Mouse (Mus musculus) embryo, embryonic 11.5 days (tissue): Measurements from ENCODE around the gene Lonp2.
A peak's percentile ranks its signal among the peaks of the same experiment; 100 is the strongest.

Experiments used
- DNase-seq: peaks from one replicate; pipeline ENCODE4 v3.0.0-alpha.2; 2012; ENCODE audit warnings: low read depth, low spot score

The Lonp2 gene

GRCm38 (mm10) chr8:86745935-86746441 lies 122.1 kb downstream of the Lonp2 start:
- peak; percentile 83 for DNase-seq

DNA sequence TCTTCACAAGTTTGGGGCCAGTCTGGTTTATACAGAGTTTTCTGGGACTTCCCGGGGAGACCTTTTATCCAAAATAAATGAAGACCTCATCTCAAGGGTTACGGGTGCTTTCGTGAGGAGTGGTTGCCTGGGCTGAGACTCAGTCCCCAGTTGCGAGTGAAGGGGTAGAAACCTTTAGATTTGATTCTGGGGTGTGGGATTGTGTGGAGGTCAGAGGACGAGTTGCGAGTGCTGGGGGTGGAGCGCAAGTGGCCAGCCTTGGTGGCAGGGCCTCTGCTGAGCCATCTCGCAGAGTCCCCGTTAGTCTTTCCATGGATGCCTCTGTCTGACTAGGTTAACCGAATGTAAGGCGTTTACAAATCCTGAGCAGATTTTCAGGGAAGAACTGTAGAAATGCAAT lies 122.7 kb downstream of the Lonp2 start:
- DNase-seq, result no peak

DNA sequence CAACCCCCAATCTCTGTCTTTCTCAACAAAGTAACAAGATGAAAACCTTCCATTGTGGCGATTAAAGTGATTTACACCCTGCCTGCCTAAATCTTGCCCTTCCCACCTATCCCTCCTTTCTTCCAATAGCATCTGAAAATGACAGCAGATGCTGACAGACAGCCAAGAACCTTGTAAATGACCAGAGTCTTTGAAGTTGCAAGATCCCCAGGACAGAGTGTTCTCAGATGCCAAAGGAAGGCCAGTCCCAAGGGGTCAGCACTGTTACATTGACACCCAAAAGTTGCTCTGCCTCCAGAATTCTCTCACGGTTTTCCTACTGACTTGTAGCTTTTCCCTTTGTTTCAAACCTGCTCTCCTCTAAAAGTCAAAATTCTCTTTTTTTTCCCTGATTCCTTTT lies 126.0 kb downstream of the Lonp2 start:
- DNase-seq, result no peak

DNA sequence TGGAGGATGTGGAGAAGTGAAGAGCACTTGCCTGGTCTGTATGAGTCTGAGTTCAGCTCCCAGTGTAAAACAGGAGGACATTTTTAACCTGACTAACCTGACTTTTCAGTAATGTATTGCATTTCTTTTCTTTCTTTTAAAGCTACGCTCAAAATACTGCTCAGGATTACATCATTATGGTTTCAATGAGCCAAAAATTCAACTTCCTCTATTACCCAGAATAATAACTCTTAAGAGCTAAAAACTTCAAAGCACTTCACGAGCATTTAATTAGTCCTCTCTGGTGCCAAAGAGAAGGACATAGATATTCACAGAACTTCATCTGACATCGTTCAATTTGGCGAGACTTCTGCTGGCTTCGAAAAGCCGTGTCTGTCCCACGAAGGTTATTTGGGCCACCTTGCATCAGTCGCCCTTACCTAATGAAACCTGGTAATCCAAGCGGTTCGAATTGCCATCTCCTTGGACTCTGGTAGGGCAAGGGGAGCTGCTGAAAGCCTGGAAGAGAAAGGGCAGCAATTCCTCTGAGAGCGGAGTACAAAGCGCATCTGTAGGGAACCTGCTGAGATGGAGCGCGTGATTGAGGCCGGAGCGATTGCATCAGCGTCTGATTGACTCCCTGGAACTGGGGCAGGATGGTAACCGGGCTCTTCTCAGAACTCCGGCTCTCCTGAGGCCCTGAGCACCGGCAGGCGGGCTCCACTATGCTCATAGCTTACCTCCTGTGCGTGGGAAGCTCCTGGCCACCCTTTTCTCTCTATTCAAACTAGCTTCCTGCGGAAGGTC lies 133.3 kb downstream of the Lonp2 start:
- no peak for DNase-seq

DNA sequence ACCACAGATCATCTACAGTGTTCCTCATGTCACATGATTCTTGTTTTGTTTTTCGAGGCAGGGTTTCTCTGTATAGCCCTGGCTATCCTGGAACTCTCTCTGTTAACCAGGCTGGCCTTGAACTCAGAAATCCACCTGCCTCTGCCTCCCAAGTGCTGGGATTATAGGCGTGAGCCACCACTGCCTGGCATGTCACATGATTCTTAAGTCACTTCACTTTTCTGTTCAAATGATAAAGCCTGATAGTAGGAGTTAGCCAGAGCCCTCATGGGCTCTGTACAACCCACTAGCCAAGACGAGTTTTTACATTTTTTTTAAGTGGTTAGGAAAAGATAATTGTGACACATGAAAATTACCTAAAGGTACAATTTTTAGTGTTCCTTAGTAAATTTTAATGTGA lies 134.8 kb downstream of the Lonp2 start:
- no peak for DNase-seq

DNA sequence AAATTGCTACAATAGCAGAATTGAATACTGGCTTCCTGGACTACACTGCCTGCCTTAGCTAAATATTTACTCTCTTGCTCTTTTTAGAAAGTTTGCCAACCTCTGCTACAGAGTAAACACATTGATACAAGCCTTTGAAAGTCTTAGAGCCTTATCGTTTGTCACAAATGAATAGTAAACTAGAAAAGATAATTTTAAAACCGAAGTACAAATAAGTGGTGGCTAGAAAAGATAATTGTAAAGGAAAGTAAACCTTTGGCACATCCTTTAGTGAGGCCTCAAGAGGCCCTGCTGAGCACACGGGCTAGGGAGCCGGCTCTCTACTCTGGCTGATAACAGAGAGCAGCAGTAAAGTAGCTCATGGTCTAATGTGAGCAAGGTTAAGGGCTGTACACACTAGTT lies 135.2 kb downstream of the Lonp2 start:
- no peak for DNase-seq

- DNase-seq, result no peak
Measured at GRCm38 (mm10) chr8:86760746-86761145, 136.9 kb downstream of the Lonp2 start.

GRCm38 (mm10) chr8:86762806-86763205 lies 139.0 kb downstream of the Lonp2 start:
- no peak for DNase-seq

DNA sequence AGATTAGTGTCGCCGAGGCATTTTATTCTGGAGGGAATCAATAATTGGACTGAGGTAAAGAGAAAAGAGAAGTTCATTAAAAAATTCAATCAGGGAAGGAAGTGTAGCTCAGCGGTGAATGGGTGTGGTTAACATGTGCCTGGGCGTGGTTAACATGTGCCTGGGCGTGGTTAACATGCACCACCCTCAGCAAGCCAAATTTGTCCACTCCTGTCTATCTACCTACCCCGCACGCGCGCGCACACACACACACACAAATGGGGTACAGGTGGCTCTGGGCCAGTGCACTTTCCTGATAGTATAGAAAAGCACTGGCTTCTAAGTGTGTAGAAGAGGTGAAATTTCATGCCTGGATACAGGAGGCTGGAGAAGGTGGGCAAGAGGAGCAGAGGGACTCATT lies 141.3 kb downstream of the Lonp2 start:
- DNase-seq, result no peak

DNA sequence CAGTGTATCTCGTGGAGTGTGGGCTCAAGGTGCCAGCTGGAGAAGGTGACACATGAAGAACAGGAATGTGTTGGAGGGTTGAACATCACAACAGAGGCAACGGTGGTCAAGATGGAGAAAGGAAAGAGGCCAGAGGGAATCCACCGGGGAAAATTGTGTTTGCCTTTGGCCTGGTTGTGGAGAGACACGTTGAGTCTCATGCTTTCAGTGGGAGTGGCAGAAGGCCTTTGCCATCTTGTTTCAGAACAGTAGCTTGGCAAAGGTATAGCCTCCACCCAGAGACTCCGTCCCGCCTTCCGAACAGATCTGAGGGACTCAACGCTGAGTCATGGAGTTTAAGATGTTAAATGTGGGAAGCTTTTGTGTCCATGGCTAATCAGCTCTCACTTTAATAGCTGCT lies 141.8 kb downstream of the Lonp2 start:
- DNase-seq, result no peak

- DNase-seq, result no peak
Measured at GRCm38 (mm10) chr8:86766548-86767211, 142.8 kb downstream of the Lonp2 start.

- no peak for DNase-seq
Measured at GRCm38 (mm10) chr8:86768499-86768898, 144.7 kb downstream of the Lonp2 start.

GRCm38 (mm10) chr8:86769945-86770715 lies 146.3 kb downstream of the Lonp2 start:
- DNase-seq, result no peak
